Mouse (Mus musculus) liver, postnatal 0 days (tissue): ENCODE data around the gene Gm20716. TPM values are rescaled to one million over a fixed set of nuclear protein-coding genes. Genes with fewer than 3 reads are reported as not detected.

Source experiments
- ATAC-seq: fragments of 200-750 bp; cut with Nextera tagmentation; 2 replicates; pipeline ENCODE4 v1.8.0; 2017; ENCODE audit warnings: mild to moderate bottlenecking, moderate library complexity
- DNase-seq: peaks from one replicate; pipeline ENCODE4 v3.0.0-alpha.2; 2016
- H3K27ac ChIP-seq: fragments of 300-500 bp; sonication (generic); 2 replicates; pipeline ENCODE4 v1.5.1; 2014; ENCODE audit warnings: antibody characterized with exemption, moderate library complexity, mild to moderate bottlenecking, low read depth
- H3K27me3 ChIP-seq: fragments of 300-500 bp; sonication (generic); 2 replicates; pipeline ENCODE4 v1.6.1; 2014; ENCODE audit warnings: low read length, control low read depth, mixed read lengths; ENCODE audit not compliant: insufficient read depth
- H3K36me3 ChIP-seq: fragments of 300-500 bp; sonication (generic); replicated peaks from 2 replicates; pipeline ENCODE4 v1.6.1; 2014; ENCODE audit warnings: mild to moderate bottlenecking, control low read depth, low read length, moderate library complexity, mixed read lengths; ENCODE audit not compliant: insufficient read depth
- H3K4me1 ChIP-seq: fragments of 300-500 bp; sonication (generic); 2 replicates; pipeline ENCODE4 v1.6.1; 2014; ENCODE audit warnings: antibody characterized with exemption, mild to moderate bottlenecking, control low read depth; ENCODE audit not compliant: insufficient read depth
- H3K4me2 ChIP-seq: fragments of 300-500 bp; sonication (generic); 2 replicates; pipeline ENCODE4 v1.6.1; 2014; ENCODE audit warnings: low read depth, mild to moderate bottlenecking, low read length, moderate library complexity, mixed read lengths
- H3K4me3 ChIP-seq: fragments of 300-500 bp; sonication (generic); 2 replicates; pipeline ENCODE4 v1.5.1; 2014; ENCODE audit warnings: low read depth, low read length
- H3K9ac ChIP-seq: fragments of 300-500 bp; sonication (generic); replicated peaks from 2 replicates; pipeline ENCODE4 v1.6.1; 2014; ENCODE audit warnings: mild to moderate bottlenecking, moderate library complexity
- H3K9me3 ChIP-seq: fragments of 300-500 bp; sonication (generic); 2 replicates; pipeline ENCODE4 v1.6.1; 2016; ENCODE audit warnings: mild to moderate bottlenecking, control low read depth, low read length, mixed read lengths
- CTCF ChIP-seq: sonication (generic); IDR thresholded peaks from 2 replicates; pipeline ENCODE4 v1.5.1; 2016; ENCODE audit warnings: antibody characterized with exemption, low read depth
- EP300 ChIP-seq: IDR thresholded peaks from 2 replicates; pipeline ENCODE4 v1.6.1; 2016; ENCODE audit warnings: antibody characterized with exemption, low read depth, mild to moderate bottlenecking
- WGBS: fragments of 180-500 bp; shearing (Covaris S2); extraction: QIAGEN DNeasy Blood & Tissue Kit; methylation state at CpG from one replicate; pipeline ENCODE4 v1.1.7; 2014; ENCODE audit not compliant: insufficient replicate concordance; 5-methylcytosine and 5-hydroxymethylcytosine counted together
- microRNA-seq: library from miRNA; unstranded; fragments of <30 nt; microRNA quantifications from one replicate; pipeline ENCODE4, GENCODE M21; 2016
- polyA plus RNA-seq: library from polyadenylated mRNA; unstranded; fragments of >200 nt; fragmentation: Nextera tagmentation; extraction: Ambion mirVana; gene quantifications from 2 replicates; pipeline ENCODE4 v1.2.1, GENCODE M21; 2015

The Gm20716 gene
- polyA plus RNA-seq, 1 experiment from 2014 or later, result 2.8 TPM

DNA sequence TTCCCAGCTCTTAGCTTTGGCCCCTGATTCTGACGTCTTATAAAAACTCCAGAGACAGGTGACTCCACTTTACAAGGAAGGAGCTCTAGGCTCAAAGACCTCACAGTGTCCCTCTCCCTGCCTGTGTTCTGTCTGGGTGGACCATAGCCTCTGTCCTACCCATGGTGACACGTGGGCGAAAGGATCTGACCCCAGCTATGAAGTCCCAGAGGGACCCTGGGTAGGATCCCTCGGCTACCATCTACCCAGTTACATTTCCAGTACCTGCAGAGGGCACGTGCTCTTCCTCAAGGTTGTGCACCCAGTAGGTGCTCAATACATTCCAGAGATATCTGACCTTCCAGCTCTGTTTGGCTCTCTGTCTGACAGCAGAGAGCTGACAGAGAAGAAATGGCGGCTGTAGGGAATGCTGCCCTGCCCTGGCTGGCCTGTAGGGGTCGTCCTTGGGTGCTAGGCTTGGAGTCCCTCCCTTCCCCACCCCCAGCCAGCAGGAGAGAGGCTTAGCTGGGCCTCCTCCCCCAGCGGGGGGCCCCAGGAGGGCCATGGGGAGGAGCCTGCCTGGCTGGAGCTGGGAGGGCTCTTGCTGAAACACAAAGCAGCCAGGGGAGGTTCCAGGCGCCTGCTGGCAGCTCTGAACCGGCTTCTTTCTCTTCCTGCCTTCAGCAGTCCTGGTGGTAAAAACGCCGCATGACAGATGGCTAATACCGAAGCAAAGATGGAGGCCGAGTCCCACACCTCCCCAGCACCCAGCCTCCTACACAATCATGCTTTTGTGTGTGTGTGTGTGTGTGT lies 75.9 kb downstream of the Gm20716 start:
- Histone ChIP-seq H3K36me3 (no peaks in the 10 kb centered on the region), H3K27me3 (no peaks in the 10 kb centered on the region), H3K9me3 (no peaks in the 10 kb centered on the region), H3K4me1 (peaks cover 33% of the 10 kb centered on the region), H3K4me2 (peak overlapping the region; percentile 62), H3K4me3 (peak overlapping the region; percentile 21), H3K9ac (peak overlapping the region; percentile 51), H3K27ac (peak overlapping the region; percentile 82)
- TF ChIP-seq EP300, result peak; percentile 75
- TF ChIP-seq CTCF, result peak; percentile 92
- DNase-seq (peak; percentile 94), ATAC-seq (peak; percentile 92)
- 18% methylated on average over 14 of the region's 14 CpGs for WGBS

DNA sequence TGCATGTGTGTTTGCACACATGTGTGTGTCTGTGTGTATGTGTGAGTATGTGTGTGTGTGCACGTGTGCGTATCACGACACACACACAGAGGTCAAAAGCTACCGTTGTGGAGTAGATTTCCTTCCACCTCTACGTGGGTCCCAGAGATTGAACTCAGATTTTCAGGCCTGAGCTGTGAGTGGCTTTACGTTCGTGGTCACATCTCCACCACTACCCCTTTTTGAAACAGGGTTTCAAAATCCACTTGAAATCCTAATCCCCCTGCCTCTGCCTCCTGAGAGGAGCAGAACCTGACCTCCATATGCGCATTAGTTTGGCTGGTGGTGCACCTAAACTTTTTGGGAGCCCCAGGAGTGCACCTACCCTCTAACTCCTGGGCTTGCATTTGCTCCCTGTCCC lies 80.9 kb downstream of the Gm20716 start:
- no peak for TF ChIP-seq CTCF
- TF ChIP-seq EP300, result no peak
- no peak for DNase-seq
- WGBS, result 57% methylated on average over 8 of the region's 8 CpGs

DNA sequence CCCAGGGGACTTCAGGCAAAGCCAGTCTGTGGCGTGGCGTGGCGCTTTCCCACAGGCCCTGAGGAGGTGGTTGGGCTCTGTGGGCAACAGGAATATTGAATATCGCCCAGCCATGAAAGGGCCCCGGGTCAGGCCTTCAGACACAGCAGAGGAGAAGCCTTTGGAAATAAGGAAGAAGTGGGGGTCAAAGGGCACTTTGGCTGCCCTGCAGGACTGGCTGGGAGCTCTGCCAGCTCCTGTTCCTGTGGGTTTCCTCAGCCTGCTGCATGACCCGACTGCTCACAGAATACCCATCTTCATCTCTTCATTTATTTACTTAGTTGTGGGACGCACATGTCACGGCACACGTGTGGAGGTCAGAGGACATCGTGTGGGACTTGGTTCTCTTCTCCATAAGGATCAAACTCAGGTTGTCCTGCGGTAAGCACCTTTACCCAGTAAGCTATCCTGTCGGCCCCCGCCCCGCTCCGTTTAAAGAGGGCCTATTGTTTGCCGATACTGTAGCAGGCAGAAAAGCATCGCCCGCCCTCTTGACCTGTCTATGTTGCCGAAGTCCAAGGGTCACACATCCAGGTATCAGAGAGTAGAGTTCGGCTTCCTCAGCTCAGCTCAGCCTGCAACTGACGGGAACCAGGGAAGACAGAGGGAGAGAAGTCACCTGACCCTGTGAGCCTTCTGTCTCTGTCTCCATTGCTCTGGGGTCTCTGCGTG lies 82.3 kb downstream of the Gm20716 start:
- no peak overlapping the region for H3K9ac ChIP-seq
- no peaks in the 10 kb centered on the region for H3K36me3 ChIP-seq
- peaks cover 8% of the 10 kb centered on the region for H3K4me1 ChIP-seq
- H3K4me3 ChIP-seq, result no peak overlapping the region
- ATAC-seq (peak; percentile 85), DNase-seq (peak; percentile 54)
- H3K27ac ChIP-seq, result peak overlapping the region; percentile 39; the same call in 1 of the 2 replicates
- H3K27me3 ChIP-seq, result no peaks in the 10 kb centered on the region
- H3K4me2 ChIP-seq, result peak overlapping the region; percentile 30
- whole genome bisulfite sequencing, result 61% methylated on average over 22 of the region's 22 CpGs
- no peaks in the 10 kb centered on the region for H3K9me3 ChIP-seq
- no peak for TF ChIP-seq EP300
- TF ChIP-seq CTCF, result no peak

More for the DNA sequence above, 80.9 kb downstream of the Gm20716 start:
- Histone ChIP-seq H3K36me3 (no peaks in the 10 kb centered on the region), H3K4me1 (peaks cover 18% of the 10 kb centered on the region), H3K27me3 (no peaks in the 10 kb centered on the region), H3K4me3 (no peak overlapping the region), H3K9me3 (no peaks in the 10 kb centered on the region), H3K9ac (no peak overlapping the region), H3K27ac (no peak overlapping the region), H3K4me2 (no peak overlapping the region)
- no peak for ATAC-seq

DNA sequence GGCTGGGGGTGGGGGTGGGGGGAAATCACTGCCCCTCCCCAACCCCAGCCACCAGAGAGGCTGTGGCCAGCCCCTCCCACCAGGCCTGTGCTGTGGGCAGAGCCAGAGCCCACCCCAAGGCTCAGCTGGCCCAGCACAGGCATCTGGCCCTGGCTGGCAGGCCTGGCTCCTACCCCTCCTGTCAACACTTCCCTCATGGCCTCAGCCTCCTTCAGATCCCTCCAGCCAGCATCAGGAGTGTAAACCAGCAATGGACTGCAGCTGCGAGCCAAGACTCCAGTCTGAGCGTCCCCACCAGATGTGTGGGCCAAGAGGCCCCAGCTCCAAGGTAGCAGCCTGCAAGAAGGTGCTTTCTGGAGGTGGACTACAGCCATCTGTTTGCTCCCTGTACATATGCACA lies 84.7 kb downstream of the Gm20716 start:
- DNase-seq (no peak), ATAC-seq (no peak)
- Histone ChIP-seq H3K9me3 (no peaks in the 10 kb centered on the region), H3K36me3 (no peaks in the 10 kb centered on the region), H3K27me3 (no peaks in the 10 kb centered on the region), H3K4me1 (peaks cover 8% of the 10 kb centered on the region), H3K27ac (no peak overlapping the region), H3K9ac (no peak overlapping the region), H3K4me3 (no peak overlapping the region), H3K4me2 (no peak overlapping the region)
- WGBS, result 75% methylated on average over 2 of the region's 2 CpGs
- TF ChIP-seq CTCF, result no peak
- TF ChIP-seq EP300, result no peak

GRCm38 (mm10) chr2:168143794-168144193 lies 86.4 kb downstream of the Gm20716 start:
- H3K9me3 ChIP-seq, result no peaks in the 10 kb centered on the region
- ATAC-seq (no peak), DNase-seq (no peak)
- TF ChIP-seq CTCF (no peak), EP300 (no peak)
- H3K27ac ChIP-seq, result no peak overlapping the region
- no peaks in the 10 kb centered on the region for H3K27me3 ChIP-seq
- H3K9ac ChIP-seq, result no peak overlapping the region
- H3K4me1 ChIP-seq, result peaks cover 8% of the 10 kb centered on the region
- H3K4me3 ChIP-seq, result no peak overlapping the region
- H3K36me3 ChIP-seq, result no peaks in the 10 kb centered on the region
- whole genome bisulfite sequencing, result 55% methylated on average over 5 of the region's 5 CpGs
- H3K4me2 ChIP-seq, result no peak overlapping the region

DNA sequence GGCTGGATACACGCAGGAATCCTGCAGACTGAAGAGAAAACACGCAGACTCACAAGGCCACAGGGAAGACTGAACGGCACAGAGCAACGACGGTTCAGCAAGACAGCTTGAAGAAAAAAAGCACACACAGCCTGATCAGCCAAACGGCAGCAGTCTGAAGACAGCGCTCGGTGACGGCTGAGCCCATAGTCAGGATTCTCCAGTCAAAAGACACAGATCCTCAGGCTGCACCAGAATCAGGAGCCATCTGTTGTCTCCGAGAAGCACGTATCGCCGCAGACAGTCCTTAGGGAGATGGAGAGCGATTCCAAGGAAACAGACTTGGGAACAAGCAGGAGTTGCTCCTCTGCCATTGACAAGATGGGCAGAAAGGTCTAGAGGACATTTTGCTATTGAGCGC lies 93.0 kb downstream of the Gm20716 start:
- Histone ChIP-seq H3K4me2 (no peak overlapping the region), H3K4me1 (no peaks in the 10 kb centered on the region), H3K4me3 (no peak overlapping the region), H3K9ac (no peak overlapping the region), H3K9me3 (no peaks in the 10 kb centered on the region), H3K27ac (no peak overlapping the region), H3K27me3 (no peaks in the 10 kb centered on the region), H3K36me3 (no peaks in the 10 kb centered on the region)
- WGBS, result 79% methylated on average over 15 of the region's 15 CpGs
- ATAC-seq, result no peak
- TF ChIP-seq EP300 (no peak), CTCF (no peak)
- DNase-seq, result no peak

Small RNAs within 50 kb of the gene (microRNA-seq; reads per million reads assigned to microRNA genes)
- gene Gm24561, result not detected

Other genes with a start within 250 kb of the Gm20716 start
- 1.4 TPM in 2 replicates for gene Ripor3, start 219.7 kb downstream of the Gm20716 start, polyA plus RNA-seq
- gene Pard6b, start 149.4 kb downstream of the Gm20716 start, polyA plus RNA-seq, result 2.3 and 2.7 TPM in 2 replicates
- 3.5 and 4.0 TPM in 2 replicates for gene Adnp, start 23.3 kb downstream of the Gm20716 start, polyA plus RNA-seq
- gene Dpm1, start 227 bp upstream of the Gm20716 start, polyA plus RNA-seq, result 87.3 and 105 TPM in 2 replicates
- 3.6 and 4.9 TPM in 2 replicates for gene Mocs3, start 258 bp upstream of the Gm20716 start, polyA plus RNA-seq
- gene Kcng1, start 51.4 kb upstream of the Gm20716 start, polyA plus RNA-seq, result 0.07 TPM in 1 of 2 replicates, not detected in the other